Mouse (Mus musculus): ENCODE results near the gene Mctp1.
"Not testable (repeated sequence)": the region's sequence is repeated elsewhere in the genome, so short reads cannot be mapped to it uniquely, and the experiment has no call there.

The Mctp1 gene

GRCm38 (mm10) chr13:76383972-76384663 is at the start of gene Mctp1:
Gene Mctp1 (plus strand): TSS chr13:76384535.
- peak; percentile 64 for DNase-seq (ENCODE audit: low spot score)

GRCm38 (mm10) chr13:76345941-76346340 is 38.4 kb upstream of the Mctp1 start:
- not testable (repeated sequence) for DNase-seq (ENCODE audit: low spot score)

GRCm38 (mm10) chr13:76358720-76359119 is 25.6 kb upstream of the Mctp1 start:
- no peak for DNase-seq (ENCODE audit: low spot score)

GRCm38 (mm10) chr13:76384664-76385435 is 515 bp downstream of the Mctp1 start:
- peak; percentile 54 for DNase-seq (ENCODE audit: low spot score)

- no peak for DNase-seq (ENCODE audit: low spot score)
Measured at GRCm38 (mm10) chr13:76388615-76389014, 4.3 kb downstream of the Mctp1 start.

- DNase-seq (ENCODE audit: low spot score): no peak
Measured at GRCm38 (mm10) chr13:76391920-76392319, 7.6 kb downstream of the Mctp1 start.

- DNase-seq (ENCODE audit: low spot score): no peak
Measured at GRCm38 (mm10) chr13:76393106-76393505, 8.8 kb downstream of the Mctp1 start.

- DNase-seq (ENCODE audit: low spot score): no peak
Measured at GRCm38 (mm10) chr13:76395906-76396305, 11.6 kb downstream of the Mctp1 start.

- DNase-seq (ENCODE audit: low spot score): no peak
Measured at GRCm38 (mm10) chr13:76409296-76409695, 25.0 kb downstream of the Mctp1 start.

GRCm38 (mm10) chr13:76410665-76411064 is 26.3 kb downstream of the Mctp1 start:
- DNase-seq (ENCODE audit: low spot score): no peak

- DNase-seq (ENCODE audit: low spot score): no peak
Measured at GRCm38 (mm10) chr13:76415346-76415745, 31.0 kb downstream of the Mctp1 start.

GRCm38 (mm10) chr13:76420111-76420510 is 35.8 kb downstream of the Mctp1 start:
- no peak for DNase-seq (ENCODE audit: low spot score)

- no peak for DNase-seq (ENCODE audit: low spot score)
Measured at GRCm38 (mm10) chr13:76421075-76421474, 36.7 kb downstream of the Mctp1 start.

- no peak for DNase-seq (ENCODE audit: low spot score)
Measured at GRCm38 (mm10) chr13:76422124-76422523, 37.8 kb downstream of the Mctp1 start.

- DNase-seq (ENCODE audit: low spot score): no peak
Measured at GRCm38 (mm10) chr13:76429456-76429855, 45.1 kb downstream of the Mctp1 start.

- DNase-seq (ENCODE audit: low spot score): no peak
Measured at GRCm38 (mm10) chr13:76429927-76430326, 45.6 kb downstream of the Mctp1 start.

GRCm38 (mm10) chr13:76431946-76432345 is 47.6 kb downstream of the Mctp1 start:
- no peak for DNase-seq (ENCODE audit: low spot score)

GRCm38 (mm10) chr13:76433438-76433837 is 49.1 kb downstream of the Mctp1 start:
- no peak for DNase-seq (ENCODE audit: low spot score)

- DNase-seq (ENCODE audit: low spot score): no peak
Measured at GRCm38 (mm10) chr13:76436426-76436825, 52.1 kb downstream of the Mctp1 start.

GRCm38 (mm10) chr13:76438765-76439164 is 54.4 kb downstream of the Mctp1 start:
- DNase-seq (ENCODE audit: low spot score): no peak

- no peak for DNase-seq (ENCODE audit: low spot score)
Measured at GRCm38 (mm10) chr13:76446059-76446458, 61.7 kb downstream of the Mctp1 start.

GRCm38 (mm10) chr13:76447528-76447927 is 63.2 kb downstream of the Mctp1 start:
- no peak for DNase-seq (ENCODE audit: low spot score)

- not testable (repeated sequence) for DNase-seq (ENCODE audit: low spot score)
Measured at GRCm38 (mm10) chr13:76451526-76451925, 67.2 kb downstream of the Mctp1 start.
